Mouse (Mus musculus) hindbrain, embryonic 11.5 days (tissue): ENCODE measurements at regions not wholly inside any gene's neighbourhood (a gene's known extent, or its start where the extent isn't known, plus 50 kb on each side); places are given as distances from the start of the nearest gene placed in this dataset.

ENCODE experiments used
- ATAC-seq: fragments of 200-750 bp; cut with Nextera tagmentation; 2 replicates; pipeline ENCODE4 v1.8.0; 2017; ENCODE audit warnings: mild to moderate bottlenecking, moderate TSS enrichment, moderate library complexity; ENCODE audit not compliant: low FRiP score
- DNase-seq: peaks from one replicate; pipeline ENCODE4 v3.0.0-alpha.2; 2015; ENCODE audit warnings: low spot score
- H3K27ac ChIP-seq: fragments of 300-500 bp; sonication (generic); 2 replicates; pipeline ENCODE4 v1.5.1; 2014; ENCODE audit warnings: mild to moderate bottlenecking, low read depth, low read length
- H3K27me3 ChIP-seq: fragments of 300-500 bp; sonication (generic); 2 replicates; pipeline ENCODE4 v1.6.1; 2014; ENCODE audit warnings: mild to moderate bottlenecking, low read length, moderate library complexity, mixed read lengths; ENCODE audit not compliant: control insufficient read depth, insufficient read depth
- H3K36me3 ChIP-seq: fragments of 300-500 bp; sonication (generic); 2 replicates; pipeline ENCODE4 v1.6.1; 2014; ENCODE audit warnings: mild to moderate bottlenecking, low read length, moderate library complexity, mixed read lengths; ENCODE audit not compliant: control insufficient read depth, insufficient read depth
- H3K4me1 ChIP-seq: fragments of 300-500 bp; sonication (generic); replicated peaks from 2 replicates; pipeline ENCODE4 v1.6.1; 2014; ENCODE audit warnings: low read length, mixed read lengths; ENCODE audit not compliant: control insufficient read depth, insufficient read depth
- H3K4me2 ChIP-seq: fragments of 300-500 bp; sonication (generic); replicated peaks from 2 replicates; pipeline ENCODE4 v1.6.1; 2014; ENCODE audit warnings: mild to moderate bottlenecking, low read depth, low read length
- H3K4me3 ChIP-seq: fragments of 300-500 bp; sonication (generic); 2 replicates; pipeline ENCODE4 v1.5.1; 2014; ENCODE audit warnings: low read depth, low read length
- H3K9ac ChIP-seq: fragments of 300-500 bp; sonication (generic); 2 replicates; pipeline ENCODE4 v1.6.1; 2014; ENCODE audit warnings: low read depth, low read length
- H3K9me3 ChIP-seq: fragments of 300-500 bp; sonication (generic); 2 replicates; pipeline ENCODE4 v1.6.1; 2016; ENCODE audit warnings: low read length; ENCODE audit not compliant: control insufficient read depth
- WGBS: fragments of 180-500 bp; shearing (Covaris S2); extraction: QIAGEN DNeasy Blood & Tissue Kit; methylation state at CpG from one replicate; pipeline ENCODE4 v1.1.7; 2014; 5-methylcytosine and 5-hydroxymethylcytosine counted together

- no peaks in the 10 kb centered on the region for H3K4me1 ChIP-seq
- H3K27ac ChIP-seq, result no peak overlapping the region
- H3K4me2 ChIP-seq, result no peak overlapping the region
- ATAC-seq (no peak), DNase-seq (no peak)
- no peak overlapping the region for H3K4me3 ChIP-seq
- no peak overlapping the region for H3K9ac ChIP-seq
- no peaks in the 10 kb centered on the region for H3K9me3 ChIP-seq
- WGBS, result 95% methylated on average over 3 of the region's 3 CpGs
- H3K36me3 ChIP-seq, result no peaks in the 10 kb centered on the region
- H3K27me3 ChIP-seq, result no peaks in the 10 kb centered on the region
Measured at GRCm38 (mm10) chr14:28626951-28627350, 122.4 kb downstream of the Wnt5a start.

GRCm38 (mm10) chr14:28635175-28635574 lies 130.6 kb downstream of the Wnt5a start:
- Histone ChIP-seq H3K36me3 (no peaks in the 10 kb centered on the region), H3K27ac (no peak overlapping the region), H3K4me3 (no peak overlapping the region), H3K4me1 (no peaks in the 10 kb centered on the region), H3K9ac (no peak overlapping the region), H3K4me2 (no peak overlapping the region), H3K27me3 (no peaks in the 10 kb centered on the region), H3K9me3 (no peaks in the 10 kb centered on the region)
- DNase-seq (no peak), ATAC-seq (no peak)

GRCm38 (mm10) chr14:28639056-28639455 lies 134.5 kb downstream of the Wnt5a start:
- Histone ChIP-seq H3K36me3 (no peaks in the 10 kb centered on the region), H3K27ac (no peak overlapping the region), H3K27me3 (no peaks in the 10 kb centered on the region), H3K4me1 (no peaks in the 10 kb centered on the region), H3K9me3 (no peaks in the 10 kb centered on the region), H3K4me3 (no peak overlapping the region), H3K4me2 (no peak overlapping the region), H3K9ac (no peak overlapping the region)
- no peak for DNase-seq
- 89% methylated on average over 5 of the region's 5 CpGs for WGBS
- no peak for ATAC-seq

- Histone ChIP-seq H3K9me3 (no peaks in the 10 kb centered on the region), H3K4me1 (no peaks in the 10 kb centered on the region), H3K36me3 (no peaks in the 10 kb centered on the region), H3K9ac (no peak overlapping the region), H3K4me2 (no peak overlapping the region), H3K27ac (no peak overlapping the region), H3K4me3 (no peak overlapping the region), H3K27me3 (no peaks in the 10 kb centered on the region)
- WGBS, result 87% methylated on average over 2 of the region's 2 CpGs
- ATAC-seq (no peak), DNase-seq (no peak)
Measured at GRCm38 (mm10) chr14:28645807-28646206, 141.3 kb downstream of the Wnt5a start.

GRCm38 (mm10) chr14:28649411-28649810 lies 144.9 kb downstream of the Wnt5a start:
- H3K27me3 ChIP-seq, result no peaks in the 10 kb centered on the region
- H3K4me2 ChIP-seq, result no peak overlapping the region
- H3K27ac ChIP-seq, result no peak overlapping the region
- no peaks in the 10 kb centered on the region for H3K4me1 ChIP-seq
- no peaks in the 10 kb centered on the region for H3K9me3 ChIP-seq
- ATAC-seq (no peak), DNase-seq (no peak)
- H3K36me3 ChIP-seq, result no peaks in the 10 kb centered on the region
- H3K4me3 ChIP-seq, result no peak overlapping the region
- H3K9ac ChIP-seq, result no peak overlapping the region

- no peak overlapping the region for H3K4me3 ChIP-seq
- H3K4me1 ChIP-seq, result no peaks in the 10 kb centered on the region
- no peak overlapping the region for H3K4me2 ChIP-seq
- no peak overlapping the region for H3K9ac ChIP-seq
- no peaks in the 10 kb centered on the region for H3K9me3 ChIP-seq
- H3K27me3 ChIP-seq, result no peaks in the 10 kb centered on the region
- 70% methylated on average over 10 of the region's 10 CpGs for WGBS
- no peaks in the 10 kb centered on the region for H3K36me3 ChIP-seq
- H3K27ac ChIP-seq, result no peak overlapping the region
- no peak for DNase-seq
- ATAC-seq, result no peak
Measured at GRCm38 (mm10) chr14:28653059-28653930, 148.7 kb downstream of the Wnt5a start.

DNA sequence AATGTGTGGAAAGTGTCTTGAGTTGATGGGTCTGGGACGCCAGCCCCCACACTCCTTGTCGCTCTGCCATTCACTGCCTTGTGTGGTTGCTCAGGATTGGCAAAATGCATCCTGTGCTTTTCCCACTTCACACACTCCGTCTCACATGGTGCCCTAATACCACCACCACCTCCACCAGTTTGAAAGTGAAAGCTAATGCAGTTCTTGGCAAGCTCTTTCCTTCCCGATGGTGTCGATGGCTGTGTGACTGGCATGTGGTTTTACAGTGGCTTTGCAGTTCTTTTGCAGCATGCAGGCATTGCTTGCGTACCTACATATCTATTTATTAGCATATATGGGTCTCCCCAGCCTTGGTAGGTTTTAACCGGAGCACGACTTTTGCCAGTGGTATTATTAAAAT lies 152.7 kb downstream of the Wnt5a start:
- WGBS, result 92% methylated on average over 8 of the region's 8 CpGs
- H3K4me2 ChIP-seq, result no peak overlapping the region

DNA sequence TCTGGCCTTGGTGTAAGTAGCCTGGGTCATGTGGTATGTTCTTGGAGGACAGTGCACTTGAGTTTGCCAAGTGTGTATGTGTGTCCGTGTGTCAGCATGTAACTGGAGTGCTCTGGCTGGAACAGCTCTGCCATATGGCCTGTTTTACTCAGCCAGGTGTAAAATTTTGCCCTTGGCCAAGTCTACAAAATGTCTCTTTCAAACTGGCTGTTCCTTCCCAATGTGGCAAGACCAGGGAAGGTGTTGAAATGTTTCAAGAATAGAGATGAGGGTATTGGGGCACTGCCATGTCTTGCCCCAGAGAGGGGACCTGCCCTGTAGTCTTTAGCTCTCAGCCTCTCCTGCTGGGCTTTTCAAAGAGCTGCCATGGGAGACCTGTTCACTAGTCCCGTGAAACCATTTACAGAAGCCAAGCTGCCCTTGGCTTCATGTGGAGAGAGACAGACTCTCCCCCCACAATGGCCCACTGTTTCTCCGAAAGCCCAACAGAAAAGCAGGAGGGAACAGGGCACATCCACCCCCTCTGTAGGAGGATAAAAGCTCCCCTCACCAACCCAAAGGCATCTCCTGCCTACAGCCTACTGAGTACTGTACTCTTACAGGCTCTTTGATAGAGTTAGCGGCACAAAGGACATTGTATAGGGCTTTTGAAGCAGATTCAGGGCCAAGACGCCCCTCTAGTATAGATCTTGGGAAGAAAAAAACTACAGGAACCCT lies 156.5 kb downstream of the Wnt5a start:
- Histone ChIP-seq H3K4me2 (no peak overlapping the region), H3K4me1 (no peaks in the 10 kb centered on the region), H3K9me3 (no peaks in the 10 kb centered on the region), H3K27ac (no peak overlapping the region), H3K4me3 (no peak overlapping the region), H3K36me3 (no peaks in the 10 kb centered on the region), H3K27me3 (no peaks in the 10 kb centered on the region), H3K9ac (no peak overlapping the region)
- 49% methylated on average over 5 of the region's 5 CpGs for WGBS
- ATAC-seq (no peak), DNase-seq (no peak)

More for the DNA sequence above, 152.7 kb downstream of the Wnt5a start:
- Histone ChIP-seq H3K9ac (no peak overlapping the region), H3K27me3 (no peaks in the 10 kb centered on the region), H3K27ac (no peak overlapping the region), H3K9me3 (no peaks in the 10 kb centered on the region), H3K4me3 (no peak overlapping the region), H3K4me1 (no peaks in the 10 kb centered on the region), H3K36me3 (no peaks in the 10 kb centered on the region)
- no peak for ATAC-seq
- no peak for DNase-seq

DNA sequence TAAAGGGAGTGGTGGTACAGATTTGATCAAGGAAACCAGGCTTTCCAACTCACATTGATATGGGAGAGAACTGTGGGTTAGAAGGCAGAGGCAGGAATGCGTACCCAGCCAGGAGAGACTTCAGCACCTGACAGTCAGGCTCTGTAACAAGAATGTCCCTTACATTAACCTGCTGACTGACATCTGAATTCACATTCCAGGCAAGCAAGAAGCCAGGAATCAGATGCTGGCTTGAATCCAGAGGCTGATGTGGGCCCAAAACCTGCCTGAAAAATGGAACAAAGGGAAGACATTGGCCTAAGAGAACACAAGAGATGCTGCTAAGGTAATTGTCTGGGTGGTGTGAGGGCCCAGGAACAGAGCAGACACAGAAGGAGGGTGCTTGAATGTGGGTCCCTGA lies 158.8 kb downstream of the Wnt5a start:
- H3K27ac ChIP-seq, result no peak overlapping the region
- WGBS, result 87% methylated on average over 1 of the region's 1 CpGs
- DNase-seq, result no peak
- no peaks in the 10 kb centered on the region for H3K4me1 ChIP-seq
- ATAC-seq, result no peak
- H3K4me2 ChIP-seq, result no peak overlapping the region
- no peaks in the 10 kb centered on the region for H3K36me3 ChIP-seq
- H3K27me3 ChIP-seq, result no peaks in the 10 kb centered on the region
- no peaks in the 10 kb centered on the region for H3K9me3 ChIP-seq
- H3K9ac ChIP-seq, result no peak overlapping the region
- H3K4me3 ChIP-seq, result no peak overlapping the region
